Mouse (Mus musculus) spleen, adult 2 months (tissue): Measurements from ENCODE around the gene Marc1. TPM values are rescaled to one million over a fixed set of nuclear protein-coding genes. Genes with fewer than 3 reads are reported as not detected.

Source experiments
- DNase-seq, 2 experiments: peaks; one replicate each; pipeline versions ENCODE4 v3.0.0 to v3.0.0-alpha.2; 2012 to 2021; ENCODE audit warnings: low spot score in 2 of 2, low read depth in 1 of 2
- H3K27ac ChIP-seq: fragments of 200-500 bp; 2 replicates; pipeline ENCODE4 v1.5.1; 2012; ENCODE audit warnings: low read length, inconsistent platforms; ENCODE audit not compliant: insufficient read depth
- H3K27me3 ChIP-seq: fragments of 200-500 bp; 2 replicates; pipeline ENCODE4 v1.6.1; 2012; ENCODE audit warnings: mild to moderate bottlenecking, moderate library complexity, low read length, inconsistent platforms; ENCODE audit not compliant: control insufficient read depth, insufficient read depth
- H3K36me3 ChIP-seq: fragments of 200-500 bp; 2 replicates; pipeline ENCODE4 v1.6.1; 2012; ENCODE audit warnings: mild to moderate bottlenecking, low read length, inconsistent platforms; ENCODE audit not compliant: control insufficient read depth, insufficient read depth
- H3K4me1 ChIP-seq: fragments of 200-500 bp; 2 replicates; pipeline ENCODE4 v1.6.1; 2011; ENCODE audit warnings: inconsistent platforms; ENCODE audit not compliant: control insufficient read depth, insufficient read depth, insufficient read length
- H3K4me3 ChIP-seq: fragments of 200-500 bp; 2 replicates; pipeline ENCODE4 v1.5.1; 2011; ENCODE audit warnings: mild to moderate bottlenecking, inconsistent platforms; ENCODE audit not compliant: insufficient read depth, insufficient read length; ENCODE audit errors: extremely low read depth
- CTCF ChIP-seq: fragments of 200-500 bp; IDR thresholded peaks from 2 replicates; pipeline ENCODE4 v1.5.1; 2011; ENCODE audit warnings: mild to moderate bottlenecking, inconsistent platforms; ENCODE audit not compliant: insufficient read depth, insufficient read length, insufficient replicate concordance; ENCODE audit errors: extremely low read depth
- POLR2A ChIP-seq: fragments of 200-500 bp; IDR thresholded peaks from 2 replicates; pipeline ENCODE4 v1.6.1; 2011; ENCODE audit warnings: low read depth, low read length, inconsistent platforms
- WGBS: fragments of 180-500 bp; shearing (Covaris S2); methylation state at CpG from one replicate; pipeline ENCODE4 v1.1.7; 2018; 5-methylcytosine and 5-hydroxymethylcytosine counted together
- polyA plus RNA-seq: library from polyadenylated mRNA; depleted of rRNA; stranded (reverse); fragments of >200 nt; gene quantifications from 2 replicates; pipeline ENCODE4 v1.2.3, GENCODE M21; 2012; rRNA removed

Marc1 gene
- polyA plus RNA-seq, 1 experiment = 0.07 TPM

- no peaks in the 10 kb centered on the region for H3K36me3 ChIP-seq
- TF ChIP-seq POLR2A (no peak), CTCF (peak; percentile 76; the same call in 1 of the 2 replicates)
- H3K27ac ChIP-seq = no peak overlapping the region
- no peak overlapping the region for H3K4me3 ChIP-seq
- H3K4me1 ChIP-seq = no peaks in the 10 kb centered on the region; the same call in 1 of the 2 replicates
- WGBS = 8% methylated on average over 13 of the region's 14 CpGs
- peaks cover 2% of the 10 kb centered on the region; the same call in 1 of the 2 replicates for H3K27me3 ChIP-seq
- peak; percentile 43 to 62 for DNase-seq
Measured at GRCm38 (mm10) chr1:184737876-184738479, 73.1 kb downstream of the Marc1 start.

GRCm38 (mm10) chr1:184737228-184737627, 73.9 kb downstream of the Marc1 start:
- no peak for DNase-seq
- TF ChIP-seq POLR2A (no peak), CTCF (no peak)
- Histone ChIP-seq H3K4me3 (no peak overlapping the region), H3K27ac (no peak overlapping the region), H3K27me3 (peaks cover 2% of the 10 kb centered on the region; the same call in 1 of the 2 replicates), H3K36me3 (no peaks in the 10 kb centered on the region), H3K4me1 (no peaks in the 10 kb centered on the region; the same call in 1 of the 2 replicates)
- WGBS = 74% methylated on average over 2 of the region's 2 CpGs

Other genes starting within 250 kb of the Marc1 start
- gene Hlx, start 78.7 kb downstream of the Marc1 start, polyA plus RNA-seq = 24.1 and 33.9 TPM in 2 replicates
- 52.4 and 66.1 TPM in 2 replicates for gene Marc2, start 35.1 kb upstream of the Marc1 start, polyA plus RNA-seq
- gene C130074G19Rik, start 71.9 kb upstream of the Marc1 start, polyA plus RNA-seq = 1.9 and 2.1 TPM in 2 replicates
- gene Mark1, start 188.3 kb upstream of the Marc1 start, polyA plus RNA-seq = 1.6 and 2.3 TPM in 2 replicates